ENCODE assay signal across 8 mouse cellular contexts in the genomic region with DNA sequence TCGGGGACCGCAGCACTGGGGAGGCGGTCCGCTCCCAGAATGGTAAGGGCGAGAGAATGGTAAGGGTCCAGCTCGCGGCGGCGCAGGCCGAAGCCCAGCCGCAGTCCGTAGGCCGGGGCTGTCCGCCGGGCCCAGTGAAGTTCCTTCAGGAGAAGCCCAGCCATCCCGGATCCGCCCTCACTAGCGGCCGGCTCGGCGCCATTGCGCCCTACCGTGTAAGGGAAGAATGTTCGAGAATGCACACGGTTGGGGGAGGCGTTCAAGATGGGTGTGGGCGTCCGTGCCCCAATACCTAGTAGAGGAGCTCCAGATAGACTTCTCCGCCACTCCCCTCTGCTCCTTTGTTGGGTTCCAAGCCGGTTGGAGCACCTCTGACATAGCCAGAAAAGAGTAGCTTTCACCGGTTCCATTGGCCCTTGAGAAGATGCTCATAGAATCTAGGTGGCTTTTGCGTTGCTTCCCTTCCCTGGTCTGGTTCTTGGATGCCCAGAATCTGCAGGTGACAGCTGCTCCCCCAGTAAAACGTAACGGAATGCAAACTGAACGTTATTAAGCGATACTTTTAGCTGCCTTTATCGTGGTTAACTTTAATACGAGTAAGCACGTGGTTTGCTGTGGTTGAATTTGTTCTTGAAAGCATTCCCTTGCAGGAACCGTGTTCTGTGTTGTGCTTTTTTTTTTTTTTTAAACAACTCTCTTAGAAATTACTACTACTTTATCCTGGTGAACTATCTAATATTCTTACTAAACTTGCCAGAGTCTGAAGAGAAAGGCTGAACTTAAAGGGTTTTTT. TPM values are rescaled to one million over a fixed set of nuclear protein-coding genes. Genes with fewer than 3 reads are reported as not detected.
DNase-seq lines count a peak whose midpoint lies in the region; ATAC-seq and TF ChIP-seq lines count a peak whose summit lies in the region.

No protein-coding gene starts in this region.

- no peak for TF ChIP-seq CTCF in stomach, postnatal 0 days (IDR thresholded peaks at IDR 0.05; ENCODE audit: low read depth)

- ATAC-seq in megakaryocyte-erythroid progenitor cell, adult 5-6 weeks (replicated peaks; ENCODE audit: low FRiP score, low TSS enrichment, poor library complexity, severe bottlenecking) = peak; percentile 65
- ATAC-seq in stomach, postnatal 0 days (ENCODE audit: low FRiP score, low TSS enrichment) = peak; percentile 77

- H3K4me2 ChIP-seq in stomach, postnatal 0 days (replicated peaks; ENCODE audit: low read depth) = peak overlapping the region; percentile 77

- DNase-seq in embryo, embryonic 10 days (ENCODE audit: low spot score) = peak; percentile 54
- no peak for DNase-seq in embryo, embryonic 9.5 days (ENCODE audit: extremely low spot score)
- DNase-seq in thymus, postnatal 0 days (ENCODE audit: low spot score) = peak; percentile 47
- no peak for DNase-seq in thymus, postnatal 36 days
- no peak for DNase-seq in forebrain, embryonic 10.5 days (ENCODE audit: extremely low spot score, low spot score)
- peak; percentile 27 to 69 for DNase-seq in left cerebral cortex, postnatal 10 days (ENCODE audit: extremely low spot score in 1 of 2, low spot score in 2 of 2)
- DNase-seq in stomach, postnatal 0 days (ENCODE audit: low spot score) = peak; percentile 77

- H3K27me3 ChIP-seq in forebrain, embryonic 10.5 days (ENCODE audit: poor library complexity, severe bottlenecking) = no peaks in the 10 kb centered on the region
- no peaks in the 10 kb centered on the region for H3K27me3 ChIP-seq in stomach, postnatal 0 days (ENCODE audit: control insufficient read depth, insufficient read depth, low read length)

- H3K9ac ChIP-seq in stomach, postnatal 0 days (ENCODE audit: low read length) = peak overlapping the region; percentile 86

- H3K4me3 ChIP-seq in forebrain, embryonic 10.5 days = peak overlapping the region; percentile 80
- H3K4me3 ChIP-seq in stomach, postnatal 0 days (ENCODE audit: low read depth, low read length) = peak overlapping the region; percentile 61

- H3K27ac ChIP-seq in forebrain, embryonic 10.5 days = peak overlapping the region; percentile 96
- H3K27ac ChIP-seq in stomach, postnatal 0 days (replicated peaks) = peak overlapping the region; percentile 97

- TF ChIP-seq EP300 in stomach, postnatal 0 days (optimal IDR thresholded peaks at IDR 0.05) = no peak

- WGBS in forebrain, embryonic 10.5 days = under 1% methylated on average over 40 of the region's 40 CpGs
- 0% methylated on average over 40 of the region's 40 CpGs for WGBS in stomach, postnatal 0 days

- H3K9me3 ChIP-seq in forebrain, embryonic 10.5 days = no peaks in the 10 kb centered on the region
- no peaks in the 10 kb centered on the region for H3K9me3 ChIP-seq in stomach, postnatal 0 days (ENCODE audit: control insufficient read depth, low read length)

- intact Hi-C loops in left cerebral cortex, postnatal 10 days (cut with DNase I) = loop anchor here (5.0 kb wide), 1 partner anchor 46 kb away; a partner anchor contains a TSS

- H3K36me3 ChIP-seq in forebrain, embryonic 10.5 days (replicated peaks) = peaks cover 74% of the 10 kb centered on the region
- H3K36me3 ChIP-seq in stomach, postnatal 0 days (ENCODE audit: control insufficient read depth, insufficient read depth, low read length) = peaks cover 13% of the 10 kb centered on the region

- peaks cover 17% of the 10 kb centered on the region for H3K4me1 ChIP-seq in forebrain, embryonic 10.5 days
- peaks cover 4% of the 10 kb centered on the region; the same call in 1 of the 2 replicates for H3K4me1 ChIP-seq in stomach, postnatal 0 days (replicated peaks; ENCODE audit: control insufficient read depth, insufficient read depth)

RNA-seq across cellular contexts. Expression of a gene that starts 0.6 kb away (rescaled TPM):
- polyA plus RNA-seq in thymus, postnatal 0 days (2015; fragmentation: Nextera tagmentation; extraction: Ambion mirVana) = 218 and 237 TPM in 2 replicates
- polyA plus RNA-seq in forebrain, embryonic 10.5 days (2016; fragmentation: Nextera tagmentation; extraction: Ambion mirVana) = 199 and 207 TPM in 2 replicates
- total RNA-seq in left cerebral cortex, postnatal 10 days (2021) = 10 to 100 TPM; 48.1 to 54.4 TPM
- 165 and 221 TPM in 2 replicates for total RNA-seq in megakaryocyte-erythroid progenitor cell, adult 5-6 weeks (2014; fragmentation: Nextera tagmentation)
- total RNA-seq in megakaryocyte-erythroid progenitor cell, adult 5-6 weeks (2017) = 214 and 219 TPM in 2 replicates
- 93.7 and 101 TPM in 2 replicates for polyA plus RNA-seq in stomach, postnatal 0 days (2015; fragmentation: Nextera tagmentation; extraction: Ambion mirVana)

RNA-seq across cellular contexts. Expression of a gene that starts 1.3 kb away (rescaled TPM):
- polyA plus RNA-seq in thymus, postnatal 0 days (2015; fragmentation: Nextera tagmentation; extraction: Ambion mirVana) = 409 and 414 TPM in 2 replicates
- 533 and 536 TPM in 2 replicates for polyA plus RNA-seq in forebrain, embryonic 10.5 days (2016; fragmentation: Nextera tagmentation; extraction: Ambion mirVana)
- total RNA-seq in left cerebral cortex, postnatal 10 days (2021) = 100 to 1,000 TPM; 230 to 239 TPM
- 481 and 497 TPM in 2 replicates for total RNA-seq in megakaryocyte-erythroid progenitor cell, adult 5-6 weeks (2014; fragmentation: Nextera tagmentation)
- 1,112 and 1,392 TPM in 2 replicates for total RNA-seq in megakaryocyte-erythroid progenitor cell, adult 5-6 weeks (2017)
- polyA plus RNA-seq in stomach, postnatal 0 days (2015; fragmentation: Nextera tagmentation; extraction: Ambion mirVana) = 225 and 240 TPM in 2 replicates

RNA-seq across cellular contexts. Expression of a gene that starts 6.8 kb away (rescaled TPM):
- 1.7 and 2.0 TPM in 2 replicates for polyA plus RNA-seq in thymus, postnatal 0 days (2015; fragmentation: Nextera tagmentation; extraction: Ambion mirVana)
- polyA plus RNA-seq in forebrain, embryonic 10.5 days (2016; fragmentation: Nextera tagmentation; extraction: Ambion mirVana) = 1.3 and 2.7 TPM in 2 replicates
- total RNA-seq in left cerebral cortex, postnatal 10 days (2021) = 1 to 10 TPM; 2.0 to 2.3 TPM
- 12.4 TPM in 1 of 2 replicates, not detected in the other for total RNA-seq in megakaryocyte-erythroid progenitor cell, adult 5-6 weeks (2014; fragmentation: Nextera tagmentation)
- total RNA-seq in megakaryocyte-erythroid progenitor cell, adult 5-6 weeks (2017) = 0.15 TPM in 1 of 2 replicates, not detected in the other
- 0.45 and 0.63 TPM in 2 replicates for polyA plus RNA-seq in stomach, postnatal 0 days (2015; fragmentation: Nextera tagmentation; extraction: Ambion mirVana)

RNA-seq across cellular contexts. Expression of a gene that starts 23.6 kb away (rescaled TPM):
- polyA plus RNA-seq in thymus, postnatal 0 days (2015; fragmentation: Nextera tagmentation; extraction: Ambion mirVana) = 0.59 and 0.81 TPM in 2 replicates
- 1.5 and 2.0 TPM in 2 replicates for polyA plus RNA-seq in forebrain, embryonic 10.5 days (2016; fragmentation: Nextera tagmentation; extraction: Ambion mirVana)
- total RNA-seq in left cerebral cortex, postnatal 10 days (2021) = 1 to 10 TPM; 2.0 to 3.5 TPM
- total RNA-seq in megakaryocyte-erythroid progenitor cell, adult 5-6 weeks (2014; fragmentation: Nextera tagmentation) = 0.33 TPM in 1 of 2 replicates, not detected in the other
- total RNA-seq in megakaryocyte-erythroid progenitor cell, adult 5-6 weeks (2017) = 0.80 and 1.3 TPM in 2 replicates
- polyA plus RNA-seq in stomach, postnatal 0 days (2015; fragmentation: Nextera tagmentation; extraction: Ambion mirVana) = 0.62 and 0.73 TPM in 2 replicates

RNA-seq across cellular contexts. Expression of a gene that starts 41.0 kb away (rescaled TPM):
- not detected in 2 replicates for polyA plus RNA-seq in thymus, postnatal 0 days (2015; fragmentation: Nextera tagmentation; extraction: Ambion mirVana)
- polyA plus RNA-seq in forebrain, embryonic 10.5 days (2016; fragmentation: Nextera tagmentation; extraction: Ambion mirVana) = not detected in 2 replicates
- under 1 TPM in 1 of 2 experiments, not detected in 1; 0.28 TPM for total RNA-seq in left cerebral cortex, postnatal 10 days (2021)
- total RNA-seq in megakaryocyte-erythroid progenitor cell, adult 5-6 weeks (2014; fragmentation: Nextera tagmentation) = not detected in 2 replicates
- total RNA-seq in megakaryocyte-erythroid progenitor cell, adult 5-6 weeks (2017) = not detected in 2 replicates
- not detected in 2 replicates for polyA plus RNA-seq in stomach, postnatal 0 days (2015; fragmentation: Nextera tagmentation; extraction: Ambion mirVana)

Comparison
In these comparisons a context has a peak if more than half of its experiments do, and no peak if none do; other contexts are left out.
1. DNase-seq: peak in embryo, embryonic 10 days (single experiment), thymus, postnatal 0 days (single experiment), left cerebral cortex, postnatal 10 days (2 of 2) and stomach, postnatal 0 days (single experiment); none in embryo, embryonic 9.5 days (single experiment), thymus, postnatal 36 days (0 of 2) and forebrain, embryonic 10.5 days (single experiment).